Mouse (Mus musculus) ovary, adult 10 weeks (tissue): ENCODE results near the gene Fgf8. TPM values are rescaled to one million over a fixed set of nuclear protein-coding genes. Genes with fewer than 3 reads are reported as not detected.

ENCODE experiments used
- polyA plus RNA-seq: library from polyadenylated mRNA; stranded (reverse); fragments of 350-450 nt; fragmentation: Illumina TruSeq; extraction: RNeasy Lipid Tissue Mini Kit (QIAGEN cat#74804); gene quantifications from one replicate; pipeline ENCODE4 v1.2.3, GENCODE M21; 2014

Gene Fgf8
- not detected for polyA plus RNA-seq

DNA sequence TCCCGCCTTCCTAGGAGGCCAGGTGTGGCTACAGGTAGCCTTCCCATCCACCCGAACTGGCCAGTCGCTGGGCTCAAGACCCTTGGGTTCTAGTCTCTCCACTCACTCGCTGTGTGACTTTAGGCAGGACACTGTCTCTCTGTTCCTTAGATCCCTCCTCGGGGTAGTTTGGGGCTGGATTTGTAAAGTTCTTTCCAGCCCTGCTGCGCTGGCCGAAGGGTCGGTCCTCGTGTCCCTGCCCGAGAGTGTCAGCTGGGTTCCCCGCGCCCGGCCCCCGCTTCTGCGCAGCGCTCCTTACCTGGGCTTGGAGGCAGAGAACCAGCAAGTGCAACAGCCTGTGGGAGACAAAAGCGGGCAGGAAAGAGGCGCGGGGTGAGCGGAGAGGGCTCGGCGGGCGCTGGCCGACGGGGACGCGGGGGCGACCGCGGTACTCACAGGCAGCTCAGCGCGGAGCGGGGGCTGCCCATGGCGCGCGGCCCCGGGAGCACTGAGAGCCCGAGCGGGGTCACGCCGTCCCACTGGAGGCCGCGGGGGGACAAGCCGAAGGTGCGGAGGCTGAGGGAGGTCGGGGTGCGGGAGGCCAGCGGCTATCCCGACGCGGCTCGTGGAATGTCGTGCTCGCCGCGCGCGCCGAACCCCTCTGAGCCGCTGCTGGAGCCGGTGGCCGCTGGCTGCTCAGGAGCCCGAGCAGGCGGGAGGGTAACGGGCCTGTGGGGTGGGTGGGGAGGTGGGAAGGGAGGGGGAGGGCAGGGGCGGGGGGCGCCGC is at the start of gene Fgf8:
TSS of gene Fgf8 (minus strand) at position 698 of the 766 bp plus-strand sequence.

GRCm38 (mm10) chr19:45783181-45783932 is 40.6 kb upstream of the Fgf8 start, which contains the start of gene Mgea5:
TSS of gene Mgea5 (minus strand) at chr19:45783837.

GRCm38 (mm10) chr19:45749243-45750043 is 6.7 kb upstream of the Fgf8 start, which contains the start of gene Npm3:
TSS of gene Npm3 (minus strand) at chr19:45749591.

Other genes with a start within 250 kb of the Fgf8 start
- gene Poll, start 182.4 kb downstream of the Fgf8 start, polyA plus RNA-seq, result not detected
- gene Gm17018, start 182.3 kb downstream of the Fgf8 start, polyA plus RNA-seq, result 4.7 TPM
- gene Fbxw4, start 82.6 kb downstream of the Fgf8 start, polyA plus RNA-seq, result 1.2 TPM
- gene Npm3, start 6.7 kb upstream of the Fgf8 start, polyA plus RNA-seq, result 22.2 TPM
- gene Mgea5, start 40.9 kb upstream of the Fgf8 start, polyA plus RNA-seq, result 159 TPM
- not detected for gene Kcnip2, start 73.1 kb upstream of the Fgf8 start, polyA plus RNA-seq